Mouse (Mus musculus) right cerebral cortex, postnatal 10 days (tissue): Measurements from ENCODE around the gene Ncmap.
A peak's percentile ranks its signal among the peaks of the same experiment; 100 is the strongest.
"Not testable (repeated sequence)": the region's sequence is repeated elsewhere in the genome, so short reads cannot be mapped to it uniquely, and the experiment has no call there.

Experiments
- DNase-seq, 2 experiments: peaks; one replicate each; pipeline ENCODE4 v3.0.0; 2021; ENCODE audit warnings: low spot score in 2 of 2

The Ncmap gene

DNA sequence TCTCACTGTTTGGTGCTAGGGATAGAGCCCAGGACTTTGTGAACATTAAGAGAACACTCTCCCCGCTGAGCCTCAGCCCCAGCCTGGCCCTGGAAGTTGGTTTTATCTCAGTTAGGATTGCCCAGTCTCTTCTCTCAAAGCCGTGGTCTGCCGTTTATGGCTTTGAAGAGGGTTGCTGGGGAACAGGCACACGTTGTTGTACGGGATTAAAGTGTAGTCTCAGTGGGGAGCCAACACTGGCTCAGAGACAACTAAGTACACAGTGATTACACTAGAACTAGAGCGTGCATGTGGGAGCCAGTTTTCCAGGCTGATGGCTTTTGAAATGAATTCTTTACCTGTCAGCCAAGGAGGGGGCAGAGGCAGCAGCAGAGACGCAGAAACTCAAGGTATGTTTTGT is 3.9 kb upstream of the Ncmap start:
- DNase-seq = no peak

DNA sequence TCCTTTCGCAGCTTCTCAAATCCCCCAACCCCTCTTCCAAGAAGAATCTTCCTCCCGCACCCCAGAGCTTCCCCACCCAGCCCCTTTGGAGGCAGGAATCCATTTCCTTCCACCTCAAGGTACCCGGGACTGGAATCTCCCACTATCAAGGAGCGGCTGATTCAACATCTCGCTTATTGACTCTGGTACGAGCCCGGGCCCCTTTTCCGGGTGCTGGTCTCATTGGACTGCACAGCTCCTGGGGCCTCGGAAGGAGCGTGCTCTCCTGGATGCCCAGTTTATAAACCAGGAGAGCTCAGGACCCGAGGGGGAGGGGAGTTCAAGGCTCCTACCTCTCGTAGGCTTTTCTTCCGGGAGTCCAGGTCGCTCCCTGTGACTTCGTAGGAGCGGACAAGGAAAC is 476 bp downstream of the Ncmap start:
- no peak for DNase-seq

DNA sequence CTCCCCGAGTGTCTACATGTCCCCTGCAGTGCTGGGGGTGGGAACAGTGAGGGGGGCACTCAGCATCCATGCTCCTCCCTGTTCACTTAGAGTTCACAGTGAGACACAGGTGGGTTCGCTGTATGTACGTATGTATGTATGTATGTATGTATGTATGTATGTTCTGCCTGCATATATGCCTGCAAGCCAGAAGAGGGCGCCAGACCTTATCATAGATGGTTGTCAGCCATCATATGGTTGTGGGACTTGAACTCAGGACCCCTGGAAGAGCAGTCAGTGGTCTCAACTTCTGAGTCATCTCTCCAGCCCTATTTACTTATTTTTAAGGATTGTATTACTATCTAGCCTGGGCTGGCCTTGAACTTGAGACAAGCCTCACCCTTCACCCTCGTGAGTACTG is 1.7 kb downstream of the Ncmap start:
- no peak for DNase-seq

DNA sequence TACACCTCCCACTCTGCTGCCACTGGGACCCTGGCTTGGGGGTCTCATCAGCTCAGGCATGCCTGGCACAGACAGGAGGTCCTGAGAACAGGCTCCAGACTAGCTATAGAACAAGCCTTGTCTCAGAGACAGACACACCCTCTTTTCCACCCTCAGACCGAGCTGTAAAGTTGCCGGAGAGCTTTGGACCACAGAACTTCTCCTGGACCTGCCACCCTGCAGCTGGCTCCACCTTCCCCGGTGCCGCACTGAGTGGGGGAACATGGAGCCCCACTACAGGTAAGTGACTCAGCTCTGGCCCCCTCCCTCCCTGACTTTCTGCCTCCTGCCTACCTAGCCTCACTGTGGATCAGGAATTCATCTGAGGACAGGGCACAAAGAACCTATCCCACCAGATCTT is 2.7 kb downstream of the Ncmap start:
- DNase-seq = no peak

DNA sequence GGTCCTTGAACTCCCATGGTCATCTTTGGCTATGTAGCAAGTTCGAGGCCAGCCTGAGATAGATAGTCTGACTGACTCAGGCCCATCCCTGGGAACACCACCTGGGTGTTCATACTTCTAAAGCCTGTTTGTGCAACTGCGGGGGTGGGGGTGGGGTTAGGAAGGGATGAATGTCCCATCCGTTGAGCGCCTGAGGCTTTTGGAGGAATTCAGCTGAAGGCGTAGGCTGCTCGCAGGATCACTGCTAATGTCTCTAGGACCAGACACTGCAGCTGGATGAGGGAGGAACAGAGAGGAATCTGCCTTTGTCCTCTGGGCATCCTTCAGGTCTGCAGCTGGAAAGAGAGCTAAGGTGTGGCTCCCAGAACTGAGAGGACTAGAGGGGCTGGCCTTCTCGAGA is 3.4 kb downstream of the Ncmap start:
- no peak for DNase-seq

DNA sequence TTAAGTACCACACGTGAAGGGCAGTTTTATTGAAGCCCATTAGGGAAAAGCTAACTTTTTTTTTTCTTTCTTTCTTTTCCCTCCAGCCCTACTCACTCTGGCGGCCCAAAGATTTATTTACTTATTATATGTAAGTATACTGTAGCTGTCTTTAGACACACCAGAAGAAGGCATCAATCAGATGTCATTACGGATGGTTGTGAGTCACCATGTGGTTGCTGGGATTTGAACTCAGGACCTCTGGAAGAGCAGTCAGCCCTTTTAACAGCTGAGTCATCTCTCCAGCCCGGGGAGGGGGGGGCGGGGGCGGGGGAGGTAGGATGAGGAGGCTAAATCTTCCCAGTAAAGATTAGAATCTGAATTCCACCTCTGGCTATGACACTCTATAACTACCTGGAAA is 4.6 kb downstream of the Ncmap start:
- DNase-seq = no peak

DNA sequence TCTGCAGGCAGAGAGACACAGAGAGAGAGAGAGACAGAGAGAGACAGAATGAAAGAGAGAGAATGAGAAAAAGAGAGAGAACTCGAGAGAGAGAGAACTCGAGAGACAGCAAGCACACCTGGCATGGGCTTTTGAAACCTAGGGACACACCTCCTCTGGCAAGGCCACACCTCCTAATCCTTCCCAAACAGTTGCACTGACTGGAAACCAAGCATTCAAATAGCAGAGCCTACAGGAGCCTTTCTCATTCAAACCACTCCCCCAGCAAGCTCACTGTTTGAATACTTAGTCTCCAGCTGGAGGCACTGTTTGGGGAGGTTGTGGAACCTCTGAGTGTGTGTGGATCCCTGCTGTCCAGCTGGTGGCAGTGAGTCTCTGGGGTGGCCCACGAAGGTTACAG is 5.2 kb downstream of the Ncmap start:
- no peak for DNase-seq

DNA sequence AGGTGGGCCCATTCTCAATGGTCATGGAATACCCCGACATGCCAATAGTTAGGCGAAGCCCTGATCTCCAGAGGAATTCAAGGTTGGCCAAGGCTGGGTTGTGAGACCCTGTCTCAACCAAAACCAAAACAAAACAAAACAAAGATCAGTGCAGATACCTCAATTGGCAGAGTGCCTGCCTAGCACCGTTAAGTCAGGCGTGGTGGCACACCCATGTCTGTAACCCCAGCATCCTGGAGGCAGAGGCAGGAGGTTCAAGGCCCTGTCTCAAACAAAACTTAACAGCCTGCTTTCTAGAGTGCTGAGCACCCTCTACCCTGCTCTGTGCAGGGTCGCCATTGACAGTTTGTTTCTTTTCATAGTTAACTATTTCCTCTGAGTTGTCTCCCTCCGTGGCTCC is 7.0 kb downstream of the Ncmap start:
- no peak for DNase-seq

DNA sequence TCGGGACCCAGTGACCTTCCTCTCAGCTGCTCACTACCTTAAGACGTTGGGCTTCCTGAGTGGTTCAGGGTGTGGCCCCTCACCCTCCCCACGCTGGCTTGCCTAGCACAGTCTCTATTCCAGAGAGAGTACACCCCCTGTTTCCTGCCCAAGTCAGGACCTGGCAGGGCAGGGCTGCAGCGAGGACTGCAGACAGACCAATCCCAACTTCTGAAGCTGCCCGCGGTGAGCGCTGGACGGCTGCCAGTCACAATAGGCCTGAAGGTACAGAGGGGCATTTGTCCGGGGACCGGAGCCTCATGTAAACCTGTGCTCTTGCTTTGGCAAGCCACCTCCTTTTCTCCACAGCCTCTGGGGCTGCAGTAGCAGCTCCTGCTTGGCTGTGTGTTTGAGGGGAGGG is 12.4 kb downstream of the Ncmap start:
- no peak for DNase-seq

DNA sequence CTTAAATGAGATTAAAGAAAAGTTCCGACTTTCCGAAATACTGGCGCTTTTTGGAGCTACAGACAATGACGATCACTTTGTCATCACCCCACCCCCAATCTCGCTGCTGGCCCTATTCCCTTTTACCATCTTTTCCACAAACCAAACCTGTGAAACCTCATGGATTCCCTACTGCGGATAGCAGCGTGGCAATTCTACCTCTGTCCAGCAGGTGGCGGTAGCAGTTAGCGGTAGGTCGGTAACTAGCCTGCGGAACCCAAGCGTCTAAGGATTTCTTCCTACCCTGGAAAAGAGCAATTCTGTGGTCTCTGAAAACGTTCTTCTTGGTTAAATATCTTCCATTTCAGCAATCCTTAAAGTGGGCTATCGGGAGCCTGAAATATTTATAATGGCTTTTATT is 15.7 kb downstream of the Ncmap start:
- DNase-seq = peak; percentile 75 to 84

DNA sequence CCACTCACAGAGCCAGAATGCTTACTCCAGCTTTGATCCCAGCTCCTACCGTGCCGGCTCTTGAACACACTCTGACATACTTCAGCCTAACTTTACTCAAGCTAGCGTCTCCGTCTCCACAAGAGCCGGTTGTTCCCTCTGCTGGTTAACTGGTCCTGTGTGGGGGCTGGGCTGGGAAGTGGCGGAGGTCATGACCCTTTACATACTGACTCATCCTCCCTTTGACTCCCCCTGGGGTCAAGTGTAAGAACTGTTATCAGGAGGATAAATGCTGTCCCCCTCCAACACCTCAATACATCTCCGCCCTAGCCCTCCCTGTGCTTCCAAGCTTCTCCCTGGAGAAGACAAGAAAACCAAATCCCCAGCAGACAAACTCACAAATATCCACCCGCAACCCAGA is 16.7 kb downstream of the Ncmap start:
- no peak for DNase-seq

DNA sequence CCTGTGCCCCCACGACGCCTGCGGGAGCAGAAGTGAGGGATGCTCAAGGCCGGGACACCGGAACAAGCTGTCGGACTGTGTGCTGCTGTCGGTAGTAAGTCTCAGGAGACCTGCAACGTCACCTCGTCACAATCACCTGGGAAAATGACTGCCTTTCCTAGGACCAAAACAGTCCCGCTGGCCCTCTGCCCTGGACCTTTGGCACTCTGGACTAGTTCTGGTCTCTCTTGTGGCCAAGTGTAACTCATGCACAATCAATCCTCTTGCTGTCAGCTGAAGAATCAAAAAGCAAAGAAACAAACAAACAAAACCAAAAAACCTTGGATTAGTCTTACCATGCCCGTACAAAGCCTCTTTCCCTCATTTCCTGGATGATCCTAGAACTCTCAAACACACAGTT is 20.8 kb downstream of the Ncmap start:
- no peak for DNase-seq

DNA sequence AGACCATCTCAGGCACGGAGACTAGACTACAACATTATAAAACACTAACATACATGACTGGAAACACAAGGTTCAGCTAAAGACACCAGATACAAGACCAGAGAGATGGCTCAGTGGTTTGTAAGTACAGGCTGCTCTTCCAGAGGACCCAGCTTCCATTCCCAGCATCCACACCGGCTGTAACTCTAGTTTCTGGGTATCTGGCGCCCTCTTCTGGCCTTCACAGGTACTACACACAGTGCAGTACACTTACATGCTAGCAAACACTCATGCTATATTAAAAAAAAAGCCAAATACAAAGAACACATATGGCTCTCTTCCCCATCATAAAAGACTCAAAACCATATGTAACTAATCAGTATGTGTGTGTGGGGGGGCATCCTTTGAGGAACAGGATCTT is 22.6 kb downstream of the Ncmap start:
- DNase-seq = no peak

DNA sequence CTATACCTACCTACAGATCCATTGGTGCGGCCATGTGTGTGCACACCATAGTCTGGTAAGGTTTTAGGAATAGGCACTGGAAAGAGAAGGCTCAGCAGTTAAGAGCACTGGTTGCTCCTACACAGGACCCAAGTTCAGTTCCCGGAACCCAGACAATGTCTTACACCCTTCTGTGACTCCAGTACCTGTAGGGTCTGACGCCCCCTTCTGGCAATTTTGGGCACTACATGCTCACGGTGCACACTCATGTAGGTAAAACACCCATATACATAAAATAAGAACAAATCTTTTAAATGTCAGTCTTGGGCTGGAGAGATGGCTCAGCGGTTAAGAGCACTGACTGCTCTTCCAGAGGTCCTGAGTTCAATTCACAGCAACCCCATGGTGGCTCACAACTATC is 24.7 kb downstream of the Ncmap start:
- DNase-seq = no peak

DNA sequence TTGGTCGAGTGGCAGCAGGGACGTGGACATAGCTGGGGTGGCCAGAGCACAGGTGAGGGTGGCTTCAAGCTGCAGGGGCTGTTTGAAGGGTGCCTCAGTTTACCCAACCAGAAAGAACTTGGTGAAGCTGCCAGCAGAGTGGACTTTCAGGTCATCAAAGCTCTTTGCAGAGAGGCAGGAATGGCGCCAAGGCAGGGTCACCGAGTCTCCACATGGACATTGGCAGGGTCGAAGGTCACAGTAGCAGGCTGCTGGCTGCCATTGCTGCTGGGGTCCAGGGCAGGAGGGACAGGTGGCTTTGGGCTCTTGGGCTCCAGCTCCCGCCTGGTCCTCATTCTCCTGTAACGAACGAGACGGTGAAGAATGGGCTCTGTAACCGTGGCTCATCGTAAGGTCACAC is 27.7 kb downstream of the Ncmap start:
- no peak for DNase-seq

DNA sequence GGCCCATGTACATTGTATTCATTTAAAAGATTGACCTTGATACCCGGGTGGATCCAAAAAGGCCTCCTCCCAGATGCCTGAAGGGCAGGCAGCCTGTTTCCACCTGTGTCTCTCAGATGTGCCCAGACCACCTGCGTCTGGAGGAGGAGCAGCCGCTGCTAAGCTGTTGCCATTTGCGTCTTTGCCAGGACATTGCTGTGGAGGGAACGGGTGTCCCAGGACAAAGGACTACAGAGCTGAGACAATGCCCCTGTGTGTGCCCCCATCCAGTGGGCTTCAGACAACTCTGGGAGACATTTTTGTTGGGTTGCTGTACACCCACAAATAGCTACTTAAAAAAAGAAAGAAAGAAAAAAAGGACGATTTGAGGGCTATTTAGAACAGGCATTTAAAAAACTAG is 35.2 kb downstream of the Ncmap start:
- peak; percentile 44 to 54 for DNase-seq

DNA sequence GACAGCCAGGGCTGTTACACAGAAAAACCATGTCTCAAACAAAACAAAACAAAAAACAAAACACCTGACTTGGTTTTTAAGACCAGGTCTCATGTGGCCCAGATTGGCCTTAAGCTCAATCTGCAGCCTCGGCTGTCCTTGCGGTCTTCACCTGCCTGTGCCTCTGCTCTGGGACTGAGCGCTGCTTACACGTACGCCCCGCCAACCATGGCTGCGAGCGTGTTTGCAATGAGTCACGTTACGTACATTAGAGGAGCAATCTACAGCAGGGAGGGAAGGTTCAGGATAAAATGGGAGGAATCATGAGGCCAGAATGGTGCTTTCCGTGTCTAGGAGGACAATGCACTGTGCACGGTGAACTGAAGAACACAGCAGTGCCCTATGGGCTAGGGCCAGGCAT is 36.3 kb downstream of the Ncmap start:
- no peak for DNase-seq

DNA sequence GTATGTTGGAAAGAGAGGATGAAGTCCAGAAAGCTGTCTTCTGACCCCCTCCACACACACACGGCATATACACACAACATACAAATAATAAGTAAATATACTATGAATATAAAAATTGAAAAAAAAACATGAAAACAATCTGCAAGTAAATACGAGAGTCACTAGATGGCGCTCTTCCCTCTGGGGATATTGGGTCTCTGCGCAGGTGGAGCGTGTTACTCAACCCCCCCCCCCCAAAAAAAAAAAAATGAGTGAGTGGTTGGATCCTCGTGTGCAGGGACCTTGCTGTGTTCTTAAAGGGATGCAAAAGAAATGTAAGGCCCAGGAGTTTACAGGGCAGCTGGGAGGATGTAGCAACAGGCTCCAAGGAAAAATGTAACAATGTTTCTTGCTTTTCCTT is 39.3 kb downstream of the Ncmap start:
- DNase-seq = no peak

DNA sequence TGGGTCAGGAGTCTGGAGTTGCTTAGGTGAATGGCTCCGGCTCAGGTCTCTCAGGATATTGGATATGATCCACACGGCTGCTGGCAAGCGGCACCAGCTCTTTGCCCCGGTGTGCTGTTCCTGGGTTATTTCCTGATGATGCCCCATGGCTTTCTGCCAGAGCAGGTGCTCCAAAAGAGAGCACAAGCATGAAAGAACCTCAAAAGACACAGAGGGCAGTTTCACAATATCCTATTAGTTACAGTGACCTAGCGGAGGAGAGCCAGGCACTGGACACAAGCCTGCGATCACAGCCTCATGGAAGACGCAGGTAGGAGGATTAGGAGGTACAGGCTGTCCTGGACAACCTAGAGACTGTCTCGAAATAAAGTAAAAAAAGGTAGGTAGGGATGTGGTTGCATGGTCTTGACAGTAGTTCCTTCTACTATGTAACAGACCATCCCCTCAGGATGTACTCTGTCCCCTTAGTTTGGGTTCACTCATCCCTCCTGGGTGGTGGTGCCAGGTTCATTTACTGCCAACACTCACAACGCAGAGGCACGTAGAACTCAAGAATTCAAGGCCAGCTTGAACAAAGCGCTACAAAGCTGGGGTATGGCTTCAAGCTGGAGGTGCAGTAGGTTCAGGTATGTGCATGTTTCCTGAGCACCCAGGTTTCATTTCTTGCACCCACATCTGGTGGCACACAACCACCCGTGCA is 40.7 kb downstream of the Ncmap start:
- no peak for DNase-seq

DNA sequence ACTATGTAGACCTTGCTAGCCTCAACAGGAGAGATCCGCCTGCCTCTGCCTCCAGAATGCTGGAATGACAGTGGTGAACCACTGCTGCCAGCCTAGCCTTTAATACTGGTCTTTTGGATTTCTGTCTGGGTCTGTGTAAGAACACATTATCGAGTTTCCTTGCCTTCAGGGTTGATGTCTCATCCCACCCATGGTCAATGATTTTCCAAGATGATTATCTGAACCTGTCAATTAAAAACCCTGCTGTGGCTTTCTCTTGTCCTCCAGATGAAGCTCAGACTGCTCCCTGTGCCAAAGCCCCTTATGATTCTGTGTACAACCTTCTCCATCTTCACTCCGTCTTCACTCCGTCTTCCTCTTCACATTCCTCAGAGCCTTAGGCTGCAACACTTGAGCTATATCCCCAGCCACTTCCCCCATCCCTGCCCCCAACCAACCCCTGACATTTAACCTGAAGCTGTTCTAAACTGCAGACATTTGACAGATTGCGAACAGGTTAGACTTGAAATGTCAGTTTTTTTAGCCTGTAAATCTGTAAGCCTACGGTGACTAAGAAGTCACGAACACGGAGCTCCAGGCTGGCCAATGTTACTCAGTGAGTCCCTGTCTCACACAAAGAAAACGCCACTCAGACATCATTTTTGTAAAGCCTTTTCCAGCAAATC is 42.0 kb downstream of the Ncmap start:
- DNase-seq = no peak

DNA sequence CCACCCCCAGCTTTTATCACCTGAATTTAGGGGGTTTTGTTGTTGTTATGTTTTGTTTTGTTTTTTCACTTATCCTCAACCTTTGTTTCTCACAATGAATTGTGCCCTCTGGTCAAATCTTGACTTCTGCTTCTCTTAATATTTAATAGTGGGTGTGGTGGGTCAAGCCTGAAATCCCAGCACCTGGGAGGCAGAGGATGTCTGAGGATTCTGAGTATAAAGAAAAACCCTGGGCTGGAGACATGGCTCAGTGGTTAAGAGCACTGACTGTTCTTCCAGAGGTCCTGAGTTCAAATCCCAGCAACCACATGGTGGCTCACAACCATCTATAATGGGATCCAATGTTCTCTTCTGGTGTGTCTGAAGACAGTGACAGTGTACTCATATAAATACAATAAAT is 43.3 kb downstream of the Ncmap start:
- not testable (repeated sequence) for DNase-seq

DNA sequence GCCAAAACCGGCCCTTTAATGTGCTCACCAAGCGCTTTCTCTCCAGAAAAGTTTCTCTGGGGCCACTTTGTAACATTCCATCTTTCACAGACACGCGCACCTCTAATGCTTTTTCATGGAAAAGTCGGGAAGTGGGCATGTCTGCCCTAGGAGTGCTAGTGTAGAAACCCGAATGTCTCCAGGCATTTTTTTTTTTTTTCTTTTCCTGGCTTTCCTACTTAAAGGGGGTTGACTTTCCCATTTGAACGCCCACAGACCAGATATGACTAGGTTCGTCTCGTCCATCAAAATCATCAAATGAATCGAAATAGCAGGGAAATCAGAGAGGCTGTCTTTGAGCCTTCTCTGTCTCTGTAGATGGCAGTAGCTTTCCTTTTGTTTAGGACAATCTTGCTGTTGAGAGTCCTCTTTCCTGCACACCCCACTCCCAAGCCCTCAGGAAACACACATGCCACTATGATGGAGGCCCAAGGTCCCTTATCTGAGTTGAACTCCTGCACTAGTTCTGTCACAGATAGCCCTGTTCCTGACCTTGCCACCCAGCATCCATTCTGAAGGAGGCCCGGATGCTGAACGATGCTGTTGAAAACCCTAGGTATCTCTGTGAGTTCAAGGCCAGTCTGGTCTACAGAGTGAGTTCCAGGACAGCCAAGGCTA is 44.1 kb downstream of the Ncmap start:
- peak in 1 of 2 experiments; percentile 36 for DNase-seq

DNA sequence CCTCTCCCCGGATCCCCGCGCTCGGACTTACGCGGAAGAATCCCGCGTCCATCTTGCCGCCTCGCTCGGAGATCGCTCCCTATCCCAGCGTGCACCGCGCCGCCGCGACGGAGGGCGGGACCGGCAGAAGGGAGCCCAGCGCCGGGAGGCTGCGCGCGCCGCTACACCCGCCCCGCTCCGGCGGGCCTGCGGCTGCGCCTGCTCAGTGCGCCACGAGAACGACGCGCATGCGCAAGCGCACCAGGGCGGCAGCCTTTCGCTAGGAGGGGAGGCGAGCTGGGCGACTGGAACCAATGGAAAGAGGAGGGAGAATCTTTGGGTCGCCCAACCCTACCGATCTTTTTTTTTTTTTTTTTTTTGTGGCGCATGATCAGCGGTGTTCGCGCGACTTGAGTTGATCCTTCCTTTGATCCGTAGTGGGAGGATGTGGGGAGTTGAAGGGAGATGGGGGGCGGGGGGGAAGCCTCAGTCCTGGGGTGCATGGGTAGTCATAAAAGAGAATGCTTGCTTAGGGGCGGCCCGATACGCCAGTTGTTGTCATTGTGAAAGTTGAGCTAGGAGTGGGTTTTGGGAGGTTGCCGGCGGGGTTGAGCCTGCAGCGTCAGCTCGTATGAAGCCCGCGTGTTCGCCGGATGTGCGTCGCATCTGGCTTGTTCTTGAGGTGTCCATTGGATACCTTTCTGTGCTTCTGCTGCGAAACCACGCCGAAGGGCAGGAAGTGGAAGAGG is 44.8 kb downstream of the Ncmap start, which contains the start of gene Srrm1:
Gene Srrm1 (minus strand): TSS at position 256 of the 728 bp plus-strand sequence.
- DNase-seq = peak; percentile 99
